Mouse (Mus musculus) embryonic facial prominence, embryonic 14.5 days (tissue): ENCODE measurements around the gene Prkab1. TPM values are rescaled to one million over a fixed set of nuclear protein-coding genes. Genes with fewer than 3 reads are reported as not detected.

Source experiments
- ATAC-seq: fragments of 200-750 bp; cut with Nextera tagmentation; 2 replicates; pipeline ENCODE4 v1.8.0; 2017; ENCODE audit warnings: low read depth, moderate number of reproducible peaks, moderate TSS enrichment
- DNase-seq: peaks from one replicate; pipeline ENCODE4 v3.0.0-alpha.2; 2015; ENCODE audit warnings: low spot score
- H3K27ac ChIP-seq: fragments of 300-500 bp; sonication (generic); replicated peaks from 2 replicates; pipeline ENCODE4 v1.5.1; 2014; ENCODE audit warnings: low read depth, mild to moderate bottlenecking, low read length, moderate library complexity
- H3K27me3 ChIP-seq: fragments of 300-500 bp; sonication (generic); replicated peaks from 2 replicates; pipeline ENCODE4 v1.6.1; 2014; ENCODE audit warnings: low read length; ENCODE audit not compliant: control insufficient read depth, insufficient read depth
- H3K36me3 ChIP-seq: fragments of 300-500 bp; sonication (generic); 2 replicates; pipeline ENCODE4 v1.6.1; 2014; ENCODE audit warnings: low read length, mixed read lengths; ENCODE audit not compliant: control insufficient read depth, insufficient read depth
- H3K4me1 ChIP-seq: fragments of 300-500 bp; sonication (generic); 2 replicates; pipeline ENCODE4 v1.6.1; 2014; ENCODE audit warnings: antibody characterized with exemption, low read length; ENCODE audit not compliant: control insufficient read depth, insufficient read depth
- H3K4me2 ChIP-seq: fragments of 300-500 bp; sonication (generic); 2 replicates; pipeline ENCODE4 v1.6.1; 2014; ENCODE audit warnings: low read depth, mild to moderate bottlenecking, low read length, moderate library complexity, mixed read lengths
- H3K4me3 ChIP-seq: fragments of 300-500 bp; sonication (generic); 2 replicates; pipeline ENCODE4 v1.5.1; 2014; ENCODE audit warnings: low read depth, mild to moderate bottlenecking, low read length
- H3K9ac ChIP-seq: fragments of 300-500 bp; sonication (generic); 2 replicates; pipeline ENCODE4 v1.6.1; 2014; ENCODE audit warnings: low read depth, mild to moderate bottlenecking, low read length, moderate library complexity, mixed read lengths
- H3K9me3 ChIP-seq: fragments of 300-500 bp; sonication (generic); 2 replicates; pipeline ENCODE4 v1.6.1; 2016; ENCODE audit warnings: low read length; ENCODE audit not compliant: control insufficient read depth
- WGBS: fragments of 180-500 bp; shearing (Covaris S2); extraction: QIAGEN DNeasy Blood & Tissue Kit; methylation state at CpG from one replicate; pipeline ENCODE4 v1.1.7; 2014; 5-methylcytosine and 5-hydroxymethylcytosine counted together
- polyA plus RNA-seq: library from polyadenylated mRNA; unstranded; fragments of >200 nt; fragmentation: Nextera tagmentation; extraction: Ambion mirVana; gene quantifications from 2 replicates; pipeline ENCODE4 v1.2.1, GENCODE M21; 2014

Gene Prkab1
- polyA plus RNA-seq, 1 experiment from 2014 or later = 49.9 TPM

- Histone ChIP-seq H3K9ac (peak overlapping the region; percentile 84), H3K4me1 (peaks cover 4% of the 10 kb centered on the region; the same call in 1 of the 2 replicates), H3K27me3 (no peaks in the 10 kb centered on the region), H3K4me3 (peak overlapping the region; percentile 89), H3K9me3 (no peaks in the 10 kb centered on the region), H3K4me2 (peak overlapping the region; percentile 93), H3K36me3 (peaks cover 40% of the 10 kb centered on the region), H3K27ac (peak overlapping the region; percentile 86; the same call in 1 of the 2 replicates)
- DNase-seq (no peak), ATAC-seq (no peak)
- 8% methylated on average over 8 of the region's 8 CpGs for WGBS
Measured at GRCm38 (mm10) chr5:116023251-116023661, 1.1 kb downstream of the Prkab1 start.

- H3K4me2 ChIP-seq = peak overlapping the region; percentile 93
- H3K27ac ChIP-seq = no peak overlapping the region
- H3K9ac ChIP-seq = no peak overlapping the region; the same call in 1 of the 2 replicates
- ATAC-seq = no peak
- WGBS = 73% methylated on average over 7 of the region's 7 CpGs
- H3K4me3 ChIP-seq = peak overlapping the region; percentile 89
- peaks cover 46% of the 10 kb centered on the region for H3K36me3 ChIP-seq
- DNase-seq = no peak
- no peaks in the 10 kb centered on the region for H3K27me3 ChIP-seq
- peaks cover 4% of the 10 kb centered on the region; the same call in 1 of the 2 replicates for H3K4me1 ChIP-seq
- H3K9me3 ChIP-seq = no peaks in the 10 kb centered on the region
Measured at GRCm38 (mm10) chr5:116022658-116023200, 1.6 kb downstream of the Prkab1 start.

- Histone ChIP-seq H3K36me3 (peaks cover 52% of the 10 kb centered on the region), H3K9me3 (no peaks in the 10 kb centered on the region), H3K4me3 (no peak overlapping the region), H3K27ac (no peak overlapping the region), H3K27me3 (no peaks in the 10 kb centered on the region), H3K9ac (no peak overlapping the region), H3K4me2 (peak overlapping the region; percentile 93; the same call in 1 of the 2 replicates), H3K4me1 (peaks cover 4% of the 10 kb centered on the region; the same call in 1 of the 2 replicates)
- WGBS = 92% methylated on average over 12 of the region's 12 CpGs
- DNase-seq (no peak), ATAC-seq (no peak)
Measured at GRCm38 (mm10) chr5:116022131-116022530, 2.2 kb downstream of the Prkab1 start.

GRCm38 (mm10) chr5:116021552-116021951, 2.8 kb downstream of the Prkab1 start:
- no peak for ATAC-seq

GRCm38 (mm10) chr5:116019371-116019770, 4.9 kb downstream of the Prkab1 start:
- H3K9ac ChIP-seq = no peak overlapping the region
- ATAC-seq (no peak), DNase-seq (no peak)
- no peak overlapping the region for H3K27ac ChIP-seq
- no peak overlapping the region for H3K4me2 ChIP-seq
- no peaks in the 10 kb centered on the region for H3K27me3 ChIP-seq
- no peaks in the 10 kb centered on the region for H3K9me3 ChIP-seq
- H3K4me1 ChIP-seq = peaks cover 4% of the 10 kb centered on the region; the same call in 1 of the 2 replicates
- 70% methylated on average over 11 of the region's 11 CpGs for WGBS
- H3K4me3 ChIP-seq = no peak overlapping the region
- H3K36me3 ChIP-seq = peaks cover 78% of the 10 kb centered on the region

More at GRCm38 (mm10) chr5:116021552-116021951, 2.8 kb downstream of the Prkab1 start:
- peaks cover 57% of the 10 kb centered on the region for H3K36me3 ChIP-seq
- no peaks in the 10 kb centered on the region for H3K27me3 ChIP-seq
- peaks cover 4% of the 10 kb centered on the region; the same call in 1 of the 2 replicates for H3K4me1 ChIP-seq
- no peak overlapping the region for H3K27ac ChIP-seq
- no peak overlapping the region for H3K4me3 ChIP-seq
- 90% methylated on average over 14 of the region's 14 CpGs for WGBS
- DNase-seq = no peak
- no peaks in the 10 kb centered on the region for H3K9me3 ChIP-seq
- no peak overlapping the region for H3K4me2 ChIP-seq
- no peak overlapping the region for H3K9ac ChIP-seq

- DNase-seq (no peak), ATAC-seq (no peak)
- Histone ChIP-seq H3K27ac (no peak overlapping the region), H3K4me1 (peaks cover 4% of the 10 kb centered on the region; the same call in 1 of the 2 replicates), H3K36me3 (peaks cover 84% of the 10 kb centered on the region), H3K27me3 (no peaks in the 10 kb centered on the region), H3K9ac (no peak overlapping the region), H3K9me3 (no peaks in the 10 kb centered on the region), H3K4me2 (no peak overlapping the region), H3K4me3 (no peak overlapping the region)
- 87% methylated on average over 6 of the region's 6 CpGs for WGBS
Measured at GRCm38 (mm10) chr5:116018784-116019183, 5.5 kb downstream of the Prkab1 start.

GRCm38 (mm10) chr5:116018196-116018595, 6.1 kb downstream of the Prkab1 start:
- H3K4me3 ChIP-seq = no peak overlapping the region
- peaks cover 89% of the 10 kb centered on the region for H3K36me3 ChIP-seq
- WGBS = 94% methylated on average over 9 of the region's 9 CpGs
- ATAC-seq = no peak
- DNase-seq = no peak
- H3K27me3 ChIP-seq = no peaks in the 10 kb centered on the region
- no peak overlapping the region for H3K27ac ChIP-seq
- no peak overlapping the region for H3K9ac ChIP-seq
- no peaks in the 10 kb centered on the region for H3K9me3 ChIP-seq
- no peak overlapping the region for H3K4me2 ChIP-seq
- peaks cover 4% of the 10 kb centered on the region; the same call in 1 of the 2 replicates for H3K4me1 ChIP-seq

- ATAC-seq (no peak), DNase-seq (no peak)
- peaks cover 93% of the 10 kb centered on the region for H3K36me3 ChIP-seq
- no peaks in the 10 kb centered on the region for H3K27me3 ChIP-seq
- H3K27ac ChIP-seq = no peak overlapping the region
- no peak overlapping the region for H3K4me3 ChIP-seq
- H3K9me3 ChIP-seq = no peaks in the 10 kb centered on the region
- H3K9ac ChIP-seq = no peak overlapping the region
- no peaks in the 10 kb centered on the region for H3K4me1 ChIP-seq
- H3K4me2 ChIP-seq = no peak overlapping the region
- 85% methylated on average over 7 of the region's 8 CpGs for WGBS
Measured at GRCm38 (mm10) chr5:116017391-116017790, 6.9 kb downstream of the Prkab1 start.

GRCm38 (mm10) chr5:116016542-116016941, 7.8 kb downstream of the Prkab1 start:
- no peak overlapping the region for H3K4me3 ChIP-seq
- H3K36me3 ChIP-seq = peaks cover 86% of the 10 kb centered on the region
- 88% methylated on average over 5 of the region's 5 CpGs for WGBS
- ATAC-seq (no peak), DNase-seq (no peak)
- H3K9me3 ChIP-seq = no peaks in the 10 kb centered on the region
- H3K4me2 ChIP-seq = no peak overlapping the region
- no peaks in the 10 kb centered on the region for H3K4me1 ChIP-seq
- H3K27ac ChIP-seq = no peak overlapping the region
- no peak overlapping the region for H3K9ac ChIP-seq
- H3K27me3 ChIP-seq = no peaks in the 10 kb centered on the region
